Mouse (Mus musculus): ENCODE data around the gene Terf2. TPM values are rescaled to one million over a fixed set of nuclear protein-coding genes. Genes with fewer than 3 reads are reported as not detected.

Gene Terf2
- total RNA-seq, 1 experiment, result 13.9 TPM

DNA sequence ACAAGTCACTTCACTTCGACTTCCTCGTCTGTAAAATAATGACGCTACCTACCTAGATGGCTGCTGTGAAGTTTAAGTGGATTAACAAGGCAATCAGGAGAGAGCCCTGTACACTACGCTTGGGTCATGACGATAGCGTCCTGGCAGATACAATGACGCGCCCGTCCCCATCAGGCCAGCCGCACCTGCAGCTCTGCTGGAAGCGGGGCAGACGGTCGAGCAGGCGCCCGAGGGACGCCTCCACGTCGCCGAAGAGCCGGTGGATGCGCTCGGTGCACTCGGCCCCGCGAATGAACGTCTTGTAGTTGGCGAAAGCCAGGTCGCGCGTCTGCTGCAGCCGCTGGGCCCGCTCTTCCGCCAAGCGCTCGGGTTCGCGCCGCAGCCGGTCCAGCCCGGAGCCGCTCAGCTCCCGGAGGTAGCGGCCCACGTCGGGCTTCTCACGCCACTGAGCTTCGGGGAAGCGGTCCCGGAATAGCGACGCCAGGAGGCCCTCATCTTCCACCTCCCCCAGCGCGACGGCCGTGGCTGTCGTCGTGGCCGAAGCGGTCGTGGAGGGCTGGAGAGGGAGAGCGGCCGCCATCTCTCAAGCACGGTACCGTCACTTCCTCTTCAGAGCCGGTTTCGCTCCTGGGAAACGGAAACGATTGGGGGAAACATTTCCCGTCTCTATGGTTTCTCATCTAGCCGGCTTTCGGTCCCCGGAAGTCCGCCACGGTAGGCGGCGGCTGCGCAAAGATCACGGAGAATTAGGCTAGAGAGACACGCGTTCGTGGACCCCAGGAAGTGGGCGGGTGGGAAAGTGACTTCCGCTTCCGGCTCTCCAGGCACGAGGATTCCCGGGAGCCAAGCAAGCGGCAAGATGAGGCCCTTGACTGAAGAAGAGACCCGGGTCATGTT, 40.0 kb downstream of the Terf2 start, which contains the start of the genes Cog8 and Nip7:
Cog8 (minus strand) TSS at position 614 of the 897 bp plus-strand sequence.
Nip7 (plus strand) TSS at position 802 of the 897 bp plus-strand sequence.
- H3K36me3 ChIP-seq (ENCODE audit: control insufficient read depth, insufficient read depth, low read length, poor library complexity, severe bottlenecking), result peaks cover 29% of the 10 kb centered on the region
- peak; percentile 97 for DNase-seq (ENCODE audit: low read depth, low spot score)
- in situ Hi-C loops (cut with MboI; ENCODE audit: low sequenced_read_pairs in 2 of 2, unreplicated experiment in 2 of 2), result no loop called here
- no peak for TF ChIP-seq ZNF384 (IDR thresholded peaks at IDR 0.05; ENCODE audit: low read depth, low read length)
- TF ChIP-seq HCFC1 (IDR thresholded peaks at IDR 0.05; ENCODE audit: borderline replicate concordance, insufficient read depth, low read length), result peak; percentile 72
- H3K4me3 ChIP-seq (ENCODE audit: insufficient read depth in 1 of 2, low read depth in 1 of 2, low read length in 2 of 2, poor library complexity in 1 of 2, severe bottlenecking in 1 of 2), result peak within 1 kb of the TSS; percentile 86 to 91
- peaks cover 2 to 7% of the 10 kb centered on the region in 2 experiments; a peak in 3 of 4 replicates for H3K4me1 ChIP-seq (ENCODE audit: control insufficient read depth in 2 of 2, insufficient read depth in 2 of 2, low read length in 2 of 2, poor library complexity in 1 of 2)
- H3K9ac ChIP-seq (ENCODE audit: insufficient read depth, low read depth, low read length, poor library complexity, severe bottlenecking), result peak within 1 kb of the TSS; percentile 95
- no peaks in the 10 kb centered on the region for H3K9me3 ChIP-seq (ENCODE audit: control insufficient read depth, insufficient read depth, low read depth, low read length)
- peak within 1 kb of the TSS; percentile 63 for H3K27ac ChIP-seq (ENCODE audit: insufficient read depth, low read depth, low read length, poor library complexity, severe bottlenecking)

DNA sequence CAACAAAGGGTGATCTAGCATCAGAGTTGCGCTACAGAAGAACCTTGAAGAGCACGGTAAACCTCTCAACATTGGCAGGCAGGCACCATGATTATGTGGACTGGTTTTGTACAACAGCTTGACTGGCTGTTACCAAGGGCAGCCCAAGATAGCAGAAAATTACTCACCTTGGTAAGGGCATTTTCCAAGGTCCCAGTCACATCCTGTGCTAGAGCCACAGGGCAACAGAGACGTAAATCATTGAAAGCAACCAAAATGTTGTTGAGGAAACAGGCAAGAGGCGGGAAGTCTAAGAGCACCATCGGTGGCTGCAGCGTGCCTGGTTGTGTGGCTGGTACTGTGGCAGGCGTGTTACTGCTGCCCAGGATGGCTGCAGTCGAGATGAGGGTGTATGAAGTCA, 44.3 kb downstream of the Terf2 start:
- peaks cover 0 to 7% of the 10 kb centered on the region in 2 experiments; a peak in 3 of 4 replicates for H3K4me1 ChIP-seq (ENCODE audit: control insufficient read depth in 2 of 2, insufficient read depth in 2 of 2, low read length in 2 of 2, poor library complexity in 1 of 2)
- in situ Hi-C loops (cut with MboI; ENCODE audit: low sequenced_read_pairs in 2 of 2, unreplicated experiment in 2 of 2), result no loop called here
- no peak for TF ChIP-seq CHD2 (IDR thresholded peaks at IDR 0.05; ENCODE audit: low read depth, low read length)
- no peak for TF ChIP-seq HCFC1 (IDR thresholded peaks at IDR 0.05; ENCODE audit: borderline replicate concordance, insufficient read depth, low read length)
- TF ChIP-seq ZC3H11A (IDR thresholded peaks at IDR 0.05; ENCODE audit: borderline replicate concordance, low read depth, low read length), result no peak
- TF ChIP-seq ZNF384 (IDR thresholded peaks at IDR 0.05; ENCODE audit: low read depth, low read length), result no peak
- TF ChIP-seq MAFK (IDR thresholded peaks at IDR 0.05; ENCODE audit: insufficient read depth, low read depth, low read length), result no peak
- DNase-seq (ENCODE audit: low read depth, low spot score), result no peak
- H3K4me3 ChIP-seq (ENCODE audit: insufficient read depth in 1 of 2, low read depth in 1 of 2, low read length in 2 of 2, poor library complexity in 1 of 2, severe bottlenecking in 1 of 2), result no peak overlapping the region
- no peak overlapping the region for H3K27ac ChIP-seq (ENCODE audit: insufficient read depth, low read depth, low read length, poor library complexity, severe bottlenecking)
- no peaks in the 10 kb centered on the region for H3K9me3 ChIP-seq (ENCODE audit: control insufficient read depth, insufficient read depth, low read depth, low read length)
- H3K9ac ChIP-seq (ENCODE audit: insufficient read depth, low read depth, low read length, poor library complexity, severe bottlenecking), result 0 out of 2 replicates have a peak overlapping the region, but pooled peaks have one; percentile 2
- peaks cover 22% of the 10 kb centered on the region for H3K36me3 ChIP-seq (ENCODE audit: control insufficient read depth, insufficient read depth, low read length, poor library complexity, severe bottlenecking)

GRCm38 (mm10) chr8:107049480-107049879, 46.9 kb downstream of the Terf2 start:
- no peak for DNase-seq (ENCODE audit: low read depth, low spot score)
- peak overlapping the region; percentile 26; the same call in 1 of the 2 replicates for H3K9ac ChIP-seq (ENCODE audit: insufficient read depth, low read depth, low read length, poor library complexity, severe bottlenecking)
- H3K4me1 ChIP-seq (ENCODE audit: control insufficient read depth in 2 of 2, insufficient read depth in 2 of 2, low read length in 2 of 2, poor library complexity in 1 of 2), result no peaks in the 10 kb centered on the region; a peak in 1 of 4 replicates
- TF ChIP-seq CHD2 (IDR thresholded peaks at IDR 0.05; ENCODE audit: low read depth, low read length), result no peak
- no peak for TF ChIP-seq HCFC1 (IDR thresholded peaks at IDR 0.05; ENCODE audit: borderline replicate concordance, insufficient read depth, low read length)
- TF ChIP-seq ZC3H11A (IDR thresholded peaks at IDR 0.05; ENCODE audit: borderline replicate concordance, low read depth, low read length), result no peak
- no peak for TF ChIP-seq MAFK (IDR thresholded peaks at IDR 0.05; ENCODE audit: insufficient read depth, low read depth, low read length)
- no peak for TF ChIP-seq ZNF384 (IDR thresholded peaks at IDR 0.05; ENCODE audit: low read depth, low read length)
- H3K4me3 ChIP-seq (ENCODE audit: insufficient read depth in 1 of 2, low read depth in 1 of 2, low read length in 2 of 2, poor library complexity in 1 of 2, severe bottlenecking in 1 of 2), result peak overlapping the region; percentile 79 to 87; a peak in 1 of 4 replicates
- H3K9me3 ChIP-seq (ENCODE audit: control insufficient read depth, insufficient read depth, low read depth, low read length), result no peaks in the 10 kb centered on the region
- in situ Hi-C loops (cut with MboI; ENCODE audit: low sequenced_read_pairs in 2 of 2, unreplicated experiment in 2 of 2), result no loop called here
- peaks cover 37% of the 10 kb centered on the region for H3K36me3 ChIP-seq (ENCODE audit: control insufficient read depth, insufficient read depth, low read length, poor library complexity, severe bottlenecking)
- no peak overlapping the region for H3K27ac ChIP-seq (ENCODE audit: insufficient read depth, low read depth, low read length, poor library complexity, severe bottlenecking)

DNA sequence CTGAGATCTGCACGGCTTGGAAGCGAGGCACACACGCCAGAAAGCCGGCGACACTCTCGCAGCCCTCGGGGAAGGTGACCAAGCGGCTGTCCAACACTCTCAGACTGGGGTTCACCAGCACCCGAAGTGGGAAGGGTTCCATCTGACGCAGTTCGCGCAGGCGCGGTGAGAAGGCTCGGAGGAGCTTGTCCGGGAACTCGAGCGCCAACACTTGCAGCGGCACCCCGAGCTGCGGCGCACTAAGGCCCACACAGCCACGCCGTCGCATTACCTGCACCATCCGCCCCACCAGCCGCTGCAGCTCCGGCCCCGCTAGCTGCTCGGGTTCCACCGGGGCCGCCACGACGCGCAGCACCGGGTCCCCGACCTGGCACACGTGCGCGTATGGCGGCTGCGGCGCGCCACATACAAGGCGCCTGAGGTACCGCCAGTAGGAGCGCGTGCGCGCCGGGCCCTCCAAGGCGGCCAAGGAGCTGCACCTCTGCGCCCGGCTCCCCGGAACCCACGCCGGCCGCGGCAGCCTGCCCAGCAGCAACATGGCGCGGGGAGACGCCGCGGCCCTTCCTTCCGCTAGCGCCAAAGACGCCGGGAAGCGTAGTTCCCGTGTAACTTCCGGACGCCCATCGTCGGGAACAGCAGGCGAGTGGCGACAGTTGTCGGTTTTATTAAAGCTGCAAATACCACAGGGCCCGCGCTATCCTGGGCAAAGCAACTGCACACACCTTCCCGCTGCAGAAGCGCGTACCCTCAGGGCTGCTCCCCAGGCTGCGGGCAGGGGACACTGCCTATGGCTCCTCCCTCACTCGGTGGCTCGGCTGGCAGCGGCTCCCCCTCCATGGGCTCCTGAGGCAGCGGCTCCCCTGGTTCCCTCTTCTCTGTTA, 48.0 kb downstream of the Terf2 start, which contains the start of gene Pdf:
Pdf (minus strand) TSS at position 554 of the 881 bp plus-strand sequence.
- H3K4me1 ChIP-seq (ENCODE audit: control insufficient read depth in 2 of 2, insufficient read depth in 2 of 2, low read length in 2 of 2, poor library complexity in 1 of 2), result no peaks in the 10 kb centered on the region; a peak in 1 of 4 replicates
- no peaks in the 10 kb centered on the region for H3K9me3 ChIP-seq (ENCODE audit: control insufficient read depth, insufficient read depth, low read depth, low read length)
- peaks cover 40% of the 10 kb centered on the region for H3K36me3 ChIP-seq (ENCODE audit: control insufficient read depth, insufficient read depth, low read length, poor library complexity, severe bottlenecking)
- in situ Hi-C loops (cut with MboI; ENCODE audit: low sequenced_read_pairs in 2 of 2, unreplicated experiment in 2 of 2), result no loop called here
- H3K4me3 ChIP-seq (ENCODE audit: insufficient read depth in 1 of 2, low read depth in 1 of 2, low read length in 2 of 2, poor library complexity in 1 of 2, severe bottlenecking in 1 of 2), result peak within 1 kb of the TSS; percentile 79 to 87
- DNase-seq (ENCODE audit: low read depth, low spot score), result no peak
- peak within 1 kb of the TSS; percentile 78 for H3K27ac ChIP-seq (ENCODE audit: insufficient read depth, low read depth, low read length, poor library complexity, severe bottlenecking)
- TF ChIP-seq ZNF384 (IDR thresholded peaks at IDR 0.05; ENCODE audit: low read depth, low read length) (no peak), HCFC1 (IDR thresholded peaks at IDR 0.05; ENCODE audit: borderline replicate concordance, insufficient read depth, low read length) (peak; percentile 57; the same call in 1 of the 2 replicates)
- H3K9ac ChIP-seq (ENCODE audit: insufficient read depth, low read depth, low read length, poor library complexity, severe bottlenecking), result peak within 1 kb of the TSS; percentile 90
